Mouse (Mus musculus): ENCODE results near the gene Robo3. TPM values are rescaled to one million over a fixed set of nuclear protein-coding genes. Genes with fewer than 3 reads are reported as not detected.

Gene Robo3
- total and polyA plus RNA-seq, 3 experiments = 0.29 TPM; not detected in 2

DNA sequence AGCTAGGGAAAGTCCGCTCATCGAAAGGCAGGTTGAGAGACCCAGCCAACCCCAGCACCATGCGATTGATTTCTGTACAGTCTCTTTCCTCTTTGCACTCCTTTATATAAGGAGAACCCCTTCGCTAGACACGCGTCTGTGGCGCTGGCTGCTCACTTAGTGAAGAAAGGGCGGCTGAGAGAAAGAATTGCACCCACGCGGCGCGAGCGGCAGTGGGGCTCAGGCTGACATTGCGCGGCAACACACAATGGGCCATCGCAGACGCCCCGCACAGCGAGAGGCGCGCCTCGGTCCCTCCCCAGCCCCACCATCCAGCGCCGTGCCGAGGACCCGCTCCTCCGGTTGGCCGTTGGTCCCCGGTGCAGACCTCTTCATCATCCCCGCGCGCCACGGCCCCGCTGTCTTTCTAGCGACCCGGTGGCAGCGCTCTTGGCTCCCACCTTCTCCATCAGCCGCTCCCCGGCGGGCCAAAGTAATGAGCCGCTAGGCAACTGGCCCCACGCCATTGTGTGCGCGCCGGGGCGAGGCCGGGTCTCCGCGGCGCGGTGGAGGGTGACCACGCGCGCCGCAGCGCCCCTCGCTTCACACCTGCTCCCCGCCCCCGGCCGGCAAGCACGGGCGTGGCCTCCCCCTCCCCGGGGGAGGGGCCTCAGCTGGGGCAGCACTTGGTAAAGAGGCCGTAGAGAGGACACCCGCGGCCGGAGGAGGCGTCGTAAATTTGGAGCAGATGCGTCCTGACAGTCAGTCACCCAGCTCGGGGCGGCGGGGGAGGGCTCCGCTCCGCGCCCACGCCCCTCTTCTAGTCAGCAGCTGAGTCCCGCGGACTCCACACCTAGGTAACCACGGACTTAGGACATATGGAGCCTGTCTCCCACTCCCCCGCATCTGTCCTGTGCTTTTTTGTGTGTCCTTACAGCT, 27.3 kb upstream of the Robo3 start:
- Histone ChIP-seq H3K4me3 (peak overlapping the region; percentile 45), H3K27ac (no peak overlapping the region), H3K36me3 (ENCODE audit: control insufficient read depth, insufficient read depth, low read length) (no peaks in the 10 kb centered on the region), H3K27me3 (ENCODE audit: control insufficient read depth, insufficient read depth, low read length) (peaks cover 20% of the 10 kb centered on the region), H3K79me2 (replicated peaks; ENCODE audit: control insufficient read depth, insufficient read depth, low read length) (no peaks in the 10 kb centered on the region), H3K4me1 (ENCODE audit: control insufficient read depth, insufficient read depth, low read length) (peaks cover 2% of the 10 kb centered on the region), H3K9ac (ENCODE audit: low read depth, low read length) (no peak overlapping the region)
- TF ChIP-seq EP300 (IDR thresholded peaks at IDR 0.05; ENCODE audit: insufficient read depth, low read depth, low read length) (no peak), CTCF (IDR thresholded peaks at IDR 0.05) (no peak), POLR2A (IDR thresholded peaks at IDR 0.05; ENCODE audit: insufficient read depth, low read depth, low read length) (no peak)
- intact Hi-C loops (cut with DNase I) = loop anchor here (5.0 kb wide), 1 partner anchor 177 kb away; no protein-coding TSS in a partner anchor
- WGBS = 2% methylated on average over 81 of the region's 81 CpGs
- DNase-seq = peak; percentile 18 to 38

DNA sequence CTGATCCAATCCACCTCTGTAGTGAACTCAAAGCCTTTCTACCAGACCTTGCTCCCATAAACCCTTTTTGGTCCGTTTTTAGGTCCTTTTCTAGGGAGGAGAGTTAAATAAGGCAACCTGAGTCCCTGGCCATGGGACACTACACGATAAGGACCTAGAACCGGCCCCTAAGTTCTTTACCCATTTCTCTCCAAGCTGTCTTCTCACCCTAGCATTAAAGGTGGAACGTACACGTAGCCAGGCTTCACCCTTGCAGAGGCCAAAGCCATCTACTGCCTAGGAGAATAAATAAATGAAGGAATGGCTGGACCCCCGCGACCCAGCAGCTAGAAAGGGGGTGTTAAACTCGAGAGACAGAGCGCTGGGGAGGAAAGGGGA, 26.6 kb upstream of the Robo3 start:
- H3K27ac ChIP-seq = no peak overlapping the region
- no peak for DNase-seq
- H3K36me3 ChIP-seq (ENCODE audit: control insufficient read depth, insufficient read depth, low read length) = no peaks in the 10 kb centered on the region
- no peak for TF ChIP-seq POLR2A (IDR thresholded peaks at IDR 0.05; ENCODE audit: insufficient read depth, low read depth, low read length)
- TF ChIP-seq CTCF (IDR thresholded peaks at IDR 0.05) = no peak
- no peak for TF ChIP-seq EP300 (IDR thresholded peaks at IDR 0.05; ENCODE audit: insufficient read depth, low read depth, low read length)
- no peaks in the 10 kb centered on the region for H3K79me2 ChIP-seq (replicated peaks; ENCODE audit: control insufficient read depth, insufficient read depth, low read length)
- H3K9ac ChIP-seq (ENCODE audit: low read depth, low read length) = no peak overlapping the region
- H3K4me3 ChIP-seq = no peak overlapping the region
- H3K4me1 ChIP-seq (ENCODE audit: control insufficient read depth, insufficient read depth, low read length) = peaks cover 2% of the 10 kb centered on the region
- intact Hi-C loops (cut with DNase I) = loop anchor here (5.0 kb wide), 1 partner anchor 178 kb away; no protein-coding TSS in a partner anchor
- 15% methylated on average over 9 of the region's 9 CpGs for WGBS
- H3K27me3 ChIP-seq (ENCODE audit: control insufficient read depth, insufficient read depth, low read length) = peaks cover 20% of the 10 kb centered on the region

DNA sequence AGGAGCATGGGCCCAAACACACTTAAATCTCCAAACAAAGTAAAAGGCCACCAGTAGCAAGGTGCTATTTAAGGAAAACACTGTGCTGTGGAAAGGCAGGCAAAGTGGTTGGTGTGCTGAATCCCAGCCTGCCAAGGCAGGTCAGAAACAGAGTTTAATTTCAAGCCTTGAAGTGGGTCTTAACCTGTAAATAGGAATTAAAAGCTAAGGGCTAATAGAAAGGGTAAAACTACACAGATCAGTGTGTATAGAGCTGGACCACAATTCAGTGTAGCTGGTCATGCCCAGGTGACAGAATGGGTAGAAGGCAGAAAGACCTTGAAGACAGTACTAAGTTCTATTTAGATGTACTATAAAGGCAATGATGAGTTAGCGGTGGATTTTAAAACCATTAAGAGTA, 24.1 kb upstream of the Robo3 start:
- H3K79me2 ChIP-seq (replicated peaks; ENCODE audit: control insufficient read depth, insufficient read depth, low read length) = no peaks in the 10 kb centered on the region
- H3K9ac ChIP-seq (ENCODE audit: low read depth, low read length) = no peak overlapping the region
- 89% methylated on average over 1 of the region's 1 CpGs for WGBS
- H3K4me1 ChIP-seq (ENCODE audit: control insufficient read depth, insufficient read depth, low read length) = peaks cover 2% of the 10 kb centered on the region
- no peak overlapping the region for H3K27ac ChIP-seq
- peaks cover 23% of the 10 kb centered on the region for H3K27me3 ChIP-seq (ENCODE audit: control insufficient read depth, insufficient read depth, low read length)
- H3K36me3 ChIP-seq (ENCODE audit: control insufficient read depth, insufficient read depth, low read length) = no peaks in the 10 kb centered on the region
- intact Hi-C loops (cut with DNase I) = no loop called here
- DNase-seq = no peak
- TF ChIP-seq CTCF (IDR thresholded peaks at IDR 0.05) = no peak
- TF ChIP-seq EP300 (IDR thresholded peaks at IDR 0.05; ENCODE audit: insufficient read depth, low read depth, low read length) = no peak
- TF ChIP-seq POLR2A (IDR thresholded peaks at IDR 0.05; ENCODE audit: insufficient read depth, low read depth, low read length) = no peak
- no peak overlapping the region for H3K4me3 ChIP-seq

DNA sequence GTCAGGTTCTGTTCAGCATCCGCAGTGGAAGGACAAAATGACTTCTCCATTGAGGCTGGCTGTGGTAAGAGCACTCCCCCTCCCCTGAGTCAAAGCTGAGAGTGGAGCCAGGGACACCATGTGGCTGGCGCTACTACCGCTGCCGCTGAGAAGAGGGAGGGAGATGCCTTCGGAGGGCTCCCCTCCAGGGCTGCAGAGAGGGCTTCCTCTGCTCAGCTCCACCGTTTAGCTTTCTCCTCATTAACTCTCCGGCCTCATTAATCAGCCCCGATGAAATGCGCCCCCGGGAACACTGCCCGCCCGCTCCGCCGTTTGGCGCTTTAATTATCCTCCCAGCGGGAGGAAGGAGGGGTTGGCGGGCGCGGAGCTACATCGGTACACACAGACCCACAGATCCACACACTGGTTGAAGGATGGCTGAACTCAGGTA, 23.4 kb upstream of the Robo3 start:
- TF ChIP-seq EP300 (IDR thresholded peaks at IDR 0.05; ENCODE audit: insufficient read depth, low read depth, low read length) (no peak), CTCF (IDR thresholded peaks at IDR 0.05) (no peak), POLR2A (IDR thresholded peaks at IDR 0.05; ENCODE audit: insufficient read depth, low read depth, low read length) (no peak)
- intact Hi-C loops (cut with DNase I) = no loop called here
- DNase-seq = no peak
- Histone ChIP-seq H3K9ac (ENCODE audit: low read depth, low read length) (no peak overlapping the region), H3K36me3 (ENCODE audit: control insufficient read depth, insufficient read depth, low read length) (no peaks in the 10 kb centered on the region), H3K79me2 (replicated peaks; ENCODE audit: control insufficient read depth, insufficient read depth, low read length) (no peaks in the 10 kb centered on the region), H3K4me1 (ENCODE audit: control insufficient read depth, insufficient read depth, low read length) (peaks cover 2% of the 10 kb centered on the region), H3K4me3 (no peak overlapping the region), H3K27ac (no peak overlapping the region), H3K27me3 (ENCODE audit: control insufficient read depth, insufficient read depth, low read length) (peaks cover 22% of the 10 kb centered on the region)
- 2% methylated on average over 20 of the region's 20 CpGs for WGBS

DNA sequence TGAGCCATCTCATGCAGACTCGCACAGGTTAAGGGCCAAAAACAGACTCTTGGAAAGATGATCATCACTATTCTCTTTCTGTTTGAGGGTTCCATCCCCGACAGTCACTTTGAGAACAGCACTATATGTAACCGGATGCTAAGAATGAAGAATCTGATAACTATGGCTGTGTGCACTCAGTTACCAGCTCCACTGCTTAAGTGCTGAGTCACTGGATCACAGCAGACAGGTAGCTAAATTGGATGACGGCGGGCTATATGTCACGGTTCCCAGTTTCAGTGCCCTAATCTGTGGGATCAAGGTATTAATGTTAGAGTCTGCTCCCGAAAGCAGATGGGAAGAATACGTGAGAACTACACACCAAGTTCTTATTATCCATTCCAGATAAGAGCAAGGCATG, 22.8 kb upstream of the Robo3 start:
- no peak overlapping the region for H3K27ac ChIP-seq
- H3K9ac ChIP-seq (ENCODE audit: low read depth, low read length) = no peak overlapping the region
- H3K79me2 ChIP-seq (replicated peaks; ENCODE audit: control insufficient read depth, insufficient read depth, low read length) = no peaks in the 10 kb centered on the region
- intact Hi-C loops (cut with DNase I) = no loop called here
- TF ChIP-seq POLR2A (IDR thresholded peaks at IDR 0.05; ENCODE audit: insufficient read depth, low read depth, low read length) = no peak
- no peak for TF ChIP-seq EP300 (IDR thresholded peaks at IDR 0.05; ENCODE audit: insufficient read depth, low read depth, low read length)
- TF ChIP-seq CTCF (IDR thresholded peaks at IDR 0.05) = no peak
- 8% methylated on average over 8 of the region's 8 CpGs for WGBS
- no peak for DNase-seq
- peaks cover 2% of the 10 kb centered on the region for H3K4me1 ChIP-seq (ENCODE audit: control insufficient read depth, insufficient read depth, low read length)
- H3K27me3 ChIP-seq (ENCODE audit: control insufficient read depth, insufficient read depth, low read length) = peaks cover 20% of the 10 kb centered on the region
- H3K36me3 ChIP-seq (ENCODE audit: control insufficient read depth, insufficient read depth, low read length) = no peaks in the 10 kb centered on the region
- no peak overlapping the region for H3K4me3 ChIP-seq

DNA sequence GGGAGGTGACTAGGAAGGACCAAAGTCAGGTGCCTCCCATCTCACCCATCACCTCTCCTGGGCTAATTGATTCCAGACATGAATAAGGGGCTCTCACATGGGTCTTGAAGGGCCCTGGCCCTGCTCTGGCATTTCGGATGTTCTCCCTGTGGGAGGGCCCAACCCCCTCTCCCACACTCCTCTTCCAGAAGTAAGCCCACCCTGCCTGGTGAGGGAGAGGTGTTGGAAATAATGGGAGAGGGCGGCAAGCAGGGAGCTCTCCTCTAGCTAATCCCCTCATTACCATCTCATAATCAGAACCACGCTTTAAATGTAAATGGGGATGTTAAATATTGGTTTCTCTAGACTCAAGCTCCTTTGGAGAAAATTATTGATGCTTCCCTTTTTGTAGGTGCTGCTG, 21.9 kb upstream of the Robo3 start:
- no peak overlapping the region for H3K4me3 ChIP-seq
- no peaks in the 10 kb centered on the region for H3K36me3 ChIP-seq (ENCODE audit: control insufficient read depth, insufficient read depth, low read length)
- intact Hi-C loops (cut with DNase I) = no loop called here
- no peak overlapping the region for H3K27ac ChIP-seq
- TF ChIP-seq CTCF (IDR thresholded peaks at IDR 0.05) (no peak), EP300 (IDR thresholded peaks at IDR 0.05; ENCODE audit: insufficient read depth, low read depth, low read length) (no peak), POLR2A (IDR thresholded peaks at IDR 0.05; ENCODE audit: insufficient read depth, low read depth, low read length) (no peak)
- no peak overlapping the region for H3K9ac ChIP-seq (ENCODE audit: low read depth, low read length)
- no peaks in the 10 kb centered on the region for H3K79me2 ChIP-seq (replicated peaks; ENCODE audit: control insufficient read depth, insufficient read depth, low read length)
- 58% methylated on average over 3 of the region's 3 CpGs for WGBS
- no peak for DNase-seq
- peaks cover 12% of the 10 kb centered on the region for H3K27me3 ChIP-seq (ENCODE audit: control insufficient read depth, insufficient read depth, low read length)
- H3K4me1 ChIP-seq (ENCODE audit: control insufficient read depth, insufficient read depth, low read length) = peaks cover 2% of the 10 kb centered on the region

Data from heart, adult 2 months (tissue).